Mouse (Mus musculus) kidney, embryonic 14.5 days (tissue): Measurements from ENCODE around the gene Zfhx3. TPM values are rescaled to one million over a fixed set of nuclear protein-coding genes. Genes with fewer than 3 reads are reported as not detected.
A peak's percentile ranks its signal among the peaks of the same experiment; 100 is the strongest.

Experiments
- ATAC-seq: fragments of 200-750 bp; cut with Nextera tagmentation; 2 replicates; pipeline ENCODE4 v1.8.0; 2017; ENCODE audit warnings: moderate number of reproducible peaks, mild to moderate bottlenecking, moderate TSS enrichment, moderate library complexity; ENCODE audit not compliant: low FRiP score, low TSS enrichment
- H3K27ac ChIP-seq: fragments of 300-500 bp; sonication (generic); 2 replicates; pipeline ENCODE4 v1.5.1; 2014; ENCODE audit warnings: low read depth, mild to moderate bottlenecking, low read length, moderate library complexity, mixed read lengths
- H3K27me3 ChIP-seq: fragments of 300-500 bp; sonication (generic); 2 replicates; pipeline ENCODE4 v1.6.1; 2014; ENCODE audit warnings: mild to moderate bottlenecking, low read length; ENCODE audit not compliant: control insufficient read depth, insufficient read depth
- H3K36me3 ChIP-seq: fragments of 300-500 bp; sonication (generic); 2 replicates; pipeline ENCODE4 v1.6.1; 2014; ENCODE audit warnings: low read length, mixed read lengths; ENCODE audit not compliant: control insufficient read depth, insufficient read depth
- H3K4me1 ChIP-seq: fragments of 300-500 bp; sonication (generic); 2 replicates; pipeline ENCODE4 v1.6.1; 2014; ENCODE audit warnings: low read length, mixed read lengths; ENCODE audit not compliant: control insufficient read depth, insufficient read depth
- H3K4me2 ChIP-seq: fragments of 300-500 bp; sonication (generic); replicated peaks from 2 replicates; pipeline ENCODE4 v1.6.1; 2014; ENCODE audit warnings: low read depth, mild to moderate bottlenecking, low read length
- H3K4me3 ChIP-seq: fragments of 300-500 bp; sonication (generic); 2 replicates; pipeline ENCODE4 v1.5.1; 2014; ENCODE audit warnings: mild to moderate bottlenecking, low read length
- H3K9ac ChIP-seq: fragments of 300-500 bp; sonication (generic); 2 replicates; pipeline ENCODE4 v1.6.1; 2014; ENCODE audit warnings: low read depth, mild to moderate bottlenecking, low read length, moderate library complexity
- H3K9me3 ChIP-seq: fragments of 300-500 bp; sonication (generic); 2 replicates; pipeline ENCODE4 v1.6.1; 2016; ENCODE audit warnings: low read length; ENCODE audit not compliant: control insufficient read depth
- WGBS: fragments of 180-500 bp; shearing (Covaris S2); extraction: QIAGEN DNeasy Blood & Tissue Kit; methylation state at CpG from one replicate; pipeline ENCODE4 v1.1.7; 2014; 5-methylcytosine and 5-hydroxymethylcytosine counted together
- polyA plus RNA-seq: library from polyadenylated mRNA; unstranded; fragments of >200 nt; fragmentation: Nextera tagmentation; extraction: Ambion mirVana; gene quantifications from 2 replicates; pipeline ENCODE4 v1.2.1, GENCODE M21; 2014

The Zfhx3 gene
- polyA plus RNA-seq, 1 experiment from 2014 or later, result 11.7 TPM

DNA sequence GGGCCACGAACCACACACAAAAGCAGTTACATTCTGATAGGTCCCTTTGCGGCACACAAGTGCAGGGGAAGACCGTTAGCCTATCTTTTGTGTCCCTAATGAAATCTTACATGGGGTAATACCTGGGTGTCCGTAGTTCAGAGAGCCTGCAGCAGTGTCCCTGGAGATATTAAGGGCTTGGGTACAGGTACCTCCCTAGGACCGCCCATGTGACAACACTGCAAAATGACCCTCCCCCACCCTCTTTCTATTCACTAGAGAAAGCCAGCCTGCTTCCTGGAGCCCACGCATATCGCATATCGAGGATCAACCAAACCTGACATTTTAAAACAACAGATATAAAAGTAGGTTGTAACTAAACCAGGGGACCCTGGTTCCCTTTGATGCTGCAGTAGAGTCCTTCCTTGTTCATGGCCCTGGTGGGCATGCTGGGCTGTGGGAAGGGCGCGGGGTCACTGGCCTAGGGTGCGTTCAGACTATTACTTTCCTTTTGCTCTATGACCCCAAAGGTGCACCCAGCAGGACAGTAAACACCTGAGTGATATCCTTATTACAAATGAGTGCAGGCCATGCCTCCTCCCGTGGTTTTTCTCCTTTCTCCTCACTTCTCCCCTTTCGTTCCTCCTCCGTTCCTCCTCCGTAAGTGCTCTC lies 206.3 kb downstream of the Zfhx3 start:
- ATAC-seq, result peak; percentile 62; the same call in 1 of the 2 replicates
- Histone ChIP-seq H3K36me3 (no peaks in the 10 kb centered on the region), H3K4me1 (peaks cover 6% of the 10 kb centered on the region; the same call in 1 of the 2 replicates), H3K4me3 (no peak overlapping the region), H3K27ac (no peak overlapping the region), H3K4me2 (peak overlapping the region; percentile 34), H3K27me3 (no peaks in the 10 kb centered on the region), H3K9me3 (no peaks in the 10 kb centered on the region), H3K9ac (no peak overlapping the region)
- 47% methylated on average over 15 of the region's 15 CpGs for WGBS

GRCm38 (mm10) chr8:108170804-108171203 lies 228.4 kb downstream of the Zfhx3 start:
- H3K36me3 ChIP-seq, result no peaks in the 10 kb centered on the region
- H3K27me3 ChIP-seq, result no peaks in the 10 kb centered on the region
- no peak overlapping the region for H3K27ac ChIP-seq
- H3K4me3 ChIP-seq, result no peak overlapping the region
- no peak for ATAC-seq
- no peaks in the 10 kb centered on the region for H3K4me1 ChIP-seq
- no peak overlapping the region for H3K4me2 ChIP-seq
- H3K9me3 ChIP-seq, result no peaks in the 10 kb centered on the region
- 78% methylated on average over 14 of the region's 14 CpGs for WGBS
- no peak overlapping the region for H3K9ac ChIP-seq

DNA sequence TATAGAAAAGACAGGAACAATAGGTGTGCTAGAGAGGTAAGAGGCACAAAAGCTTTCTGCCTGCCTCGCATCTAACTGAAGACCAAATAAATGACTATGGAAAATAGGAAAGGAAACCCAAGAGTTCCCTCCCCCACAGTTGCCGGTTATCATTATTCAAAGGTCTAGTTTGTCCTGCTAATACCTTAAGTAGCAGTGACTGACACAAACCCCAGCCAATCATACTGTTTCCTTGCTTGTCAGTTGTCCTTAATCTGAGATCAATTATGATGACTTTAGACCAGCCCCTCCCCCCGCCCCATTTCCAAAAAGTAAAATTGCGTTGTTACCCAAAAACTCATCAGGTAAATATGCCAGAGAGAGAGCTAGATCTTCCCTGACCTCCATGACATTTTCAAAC lies 240.9 kb downstream of the Zfhx3 start:
- H3K36me3 ChIP-seq, result no peaks in the 10 kb centered on the region
- H3K4me2 ChIP-seq, result no peak overlapping the region
- H3K4me3 ChIP-seq, result no peak overlapping the region
- H3K4me1 ChIP-seq, result no peaks in the 10 kb centered on the region
- H3K9me3 ChIP-seq, result no peaks in the 10 kb centered on the region
- no peak overlapping the region for H3K27ac ChIP-seq
- ATAC-seq, result no peak
- H3K9ac ChIP-seq, result no peak overlapping the region
- 86% methylated on average over 4 of the region's 4 CpGs for WGBS
- H3K27me3 ChIP-seq, result no peaks in the 10 kb centered on the region

DNA sequence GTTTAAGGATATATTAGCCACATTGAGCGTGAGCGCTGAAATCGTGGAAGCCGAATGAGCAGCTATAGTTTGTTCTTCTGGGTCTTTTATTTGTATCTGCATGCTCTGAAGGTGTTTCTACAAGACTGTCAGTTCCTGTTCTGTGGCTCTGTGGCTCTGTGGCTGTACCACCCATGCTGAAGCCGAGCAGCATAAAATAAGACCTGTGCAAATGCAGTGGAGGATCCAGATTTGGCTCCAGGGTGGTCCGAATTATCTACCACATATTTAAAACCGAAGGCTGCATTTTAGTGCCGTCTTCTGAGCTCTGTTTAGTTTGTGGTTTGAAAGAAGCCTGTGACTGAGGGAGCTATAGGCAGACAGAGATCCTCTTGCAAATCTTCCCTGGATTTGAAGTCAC lies 241.5 kb downstream of the Zfhx3 start:
- Histone ChIP-seq H3K9ac (no peak overlapping the region), H3K4me3 (no peak overlapping the region), H3K4me2 (no peak overlapping the region), H3K9me3 (no peaks in the 10 kb centered on the region), H3K4me1 (no peaks in the 10 kb centered on the region), H3K27ac (no peak overlapping the region), H3K27me3 (no peaks in the 10 kb centered on the region), H3K36me3 (no peaks in the 10 kb centered on the region)
- WGBS, result 84% methylated on average over 8 of the region's 8 CpGs
- ATAC-seq, result no peak

GRCm38 (mm10) chr8:108186289-108186688 lies 243.8 kb downstream of the Zfhx3 start:
- no peak overlapping the region for H3K4me2 ChIP-seq
- no peak overlapping the region for H3K9ac ChIP-seq
- H3K27me3 ChIP-seq, result no peaks in the 10 kb centered on the region
- no peak for ATAC-seq
- 80% methylated on average over 3 of the region's 3 CpGs for WGBS
- H3K27ac ChIP-seq, result no peak overlapping the region
- H3K9me3 ChIP-seq, result peaks cover 3% of the 10 kb centered on the region; the same call in 1 of the 2 replicates
- no peaks in the 10 kb centered on the region for H3K36me3 ChIP-seq
- H3K4me1 ChIP-seq, result no peaks in the 10 kb centered on the region
- no peak overlapping the region for H3K4me3 ChIP-seq

DNA sequence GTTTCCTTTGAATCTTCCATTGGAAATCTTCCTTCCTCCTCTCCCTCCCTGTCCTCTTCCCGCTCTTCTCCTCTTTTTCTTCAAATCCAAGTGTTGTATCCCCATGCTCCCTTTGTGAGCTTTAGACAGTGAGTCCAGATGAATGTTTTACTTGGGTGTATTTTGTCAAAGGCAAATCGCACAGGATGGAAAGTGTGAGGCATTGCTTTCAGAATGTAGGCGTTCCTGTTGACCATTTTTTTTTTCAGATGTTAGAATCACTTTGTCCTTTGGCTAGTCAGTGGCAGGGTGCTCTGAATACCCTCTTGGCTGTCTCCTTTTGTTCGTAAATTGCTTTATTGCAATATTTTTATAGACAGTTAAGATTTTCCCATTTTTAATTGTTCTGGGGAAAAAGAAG lies 245.6 kb downstream of the Zfhx3 start:
- Histone ChIP-seq H3K4me3 (no peak overlapping the region), H3K27me3 (no peaks in the 10 kb centered on the region), H3K36me3 (no peaks in the 10 kb centered on the region), H3K9ac (no peak overlapping the region), H3K27ac (no peak overlapping the region), H3K9me3 (peaks cover 3% of the 10 kb centered on the region; the same call in 1 of the 2 replicates), H3K4me2 (no peak overlapping the region), H3K4me1 (no peaks in the 10 kb centered on the region)
- ATAC-seq, result no peak
- 88% methylated on average over 4 of the region's 4 CpGs for WGBS

- no peak overlapping the region for H3K4me3 ChIP-seq
- 28% methylated on average over 8 of the region's 8 CpGs for WGBS
- ATAC-seq, result no peak
- H3K36me3 ChIP-seq, result no peaks in the 10 kb centered on the region
- no peaks in the 10 kb centered on the region for H3K27me3 ChIP-seq
- peaks cover 3% of the 10 kb centered on the region; the same call in 1 of the 2 replicates for H3K9me3 ChIP-seq
- H3K4me2 ChIP-seq, result no peak overlapping the region
- H3K27ac ChIP-seq, result no peak overlapping the region
- H3K4me1 ChIP-seq, result no peaks in the 10 kb centered on the region
- H3K9ac ChIP-seq, result no peak overlapping the region
Observed at GRCm38 (mm10) chr8:108194571-108194970, 252.1 kb downstream of the Zfhx3 start.

DNA sequence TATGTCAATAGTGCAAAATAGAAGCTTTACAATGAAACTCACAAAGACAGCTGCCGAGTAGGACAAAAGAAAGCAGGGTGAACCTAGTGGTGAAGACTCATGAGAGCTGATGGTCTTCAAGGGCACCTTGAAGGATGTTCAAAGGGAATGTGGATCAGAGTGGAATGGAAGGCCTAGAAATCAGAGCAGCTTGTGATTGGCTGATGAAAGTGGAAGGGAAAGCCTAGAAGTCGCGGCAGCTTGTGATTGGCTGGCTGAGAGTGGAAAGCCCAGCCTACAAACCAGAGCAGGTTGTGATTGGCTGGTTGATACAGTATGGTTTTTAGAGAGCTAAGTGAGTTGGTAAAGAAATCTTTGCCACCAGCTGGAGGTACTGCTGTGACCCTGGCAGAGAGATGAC lies 272.6 kb downstream of the Zfhx3 start:
- H3K27ac ChIP-seq, result no peak overlapping the region
- H3K9me3 ChIP-seq, result no peaks in the 10 kb centered on the region
- no peaks in the 10 kb centered on the region for H3K27me3 ChIP-seq
- WGBS, result 96% methylated on average over 3 of the region's 3 CpGs
- H3K4me2 ChIP-seq, result no peak overlapping the region
- no peaks in the 10 kb centered on the region for H3K36me3 ChIP-seq
- no peak for ATAC-seq
- no peak overlapping the region for H3K9ac ChIP-seq
- H3K4me1 ChIP-seq, result no peaks in the 10 kb centered on the region
- H3K4me3 ChIP-seq, result no peak overlapping the region

DNA sequence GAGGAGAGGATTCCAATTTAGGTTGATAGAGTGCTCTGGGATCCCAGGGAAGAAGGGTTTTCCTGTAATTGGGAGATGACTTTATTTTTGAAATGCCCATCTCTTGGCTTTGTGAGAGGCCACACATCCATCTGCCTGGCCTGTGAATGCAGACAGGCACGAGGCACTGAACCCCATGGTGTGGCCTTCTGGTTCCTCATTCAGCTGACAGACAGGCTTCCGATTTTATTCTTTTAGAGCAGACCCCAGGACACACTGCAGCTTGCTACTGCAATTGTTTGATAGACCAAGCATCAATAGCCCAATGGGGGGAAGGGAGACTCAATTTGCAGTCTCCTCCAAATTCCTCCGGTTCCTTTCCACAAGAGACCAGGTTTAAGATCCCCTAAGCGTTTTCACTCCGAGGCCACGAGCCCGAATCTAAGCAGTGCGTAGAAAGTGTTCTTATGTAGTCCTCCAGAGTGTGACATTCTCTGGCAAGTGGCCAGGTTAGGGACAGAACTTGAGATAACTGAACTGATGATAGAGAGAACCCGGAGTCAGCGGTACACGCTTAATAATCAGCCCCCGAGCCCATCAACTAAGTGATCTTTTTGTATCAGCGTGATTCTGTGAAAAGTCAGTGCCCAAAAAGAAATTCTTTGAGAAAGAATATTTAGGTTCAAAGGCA lies 275.9 kb downstream of the Zfhx3 start:
- no peak overlapping the region for H3K4me3 ChIP-seq
- ATAC-seq, result no peak
- H3K36me3 ChIP-seq, result no peaks in the 10 kb centered on the region
- H3K9me3 ChIP-seq, result no peaks in the 10 kb centered on the region
- H3K27ac ChIP-seq, result no peak overlapping the region
- no peaks in the 10 kb centered on the region for H3K27me3 ChIP-seq
- no peaks in the 10 kb centered on the region for H3K4me1 ChIP-seq
- 60% methylated on average over 13 of the region's 13 CpGs for WGBS
- H3K4me2 ChIP-seq, result no peak overlapping the region
- H3K9ac ChIP-seq, result no peak overlapping the region
